Mouse (Mus musculus) C2C12 (cell line): ENCODE measurements at regions not wholly inside any gene's neighbourhood (a gene's known extent, or its start where the extent isn't known, plus 50 kb on each side); places are given as distances from the start of the nearest gene placed in this dataset.

Experiments
- H3K27me3 ChIP-seq: one replicate; pipeline ENCODE4 v1.6.1; 2011; ENCODE audit not compliant: control insufficient read depth, insufficient read depth, insufficient read length
- H3K36me3 ChIP-seq: one replicate; pipeline ENCODE4 v1.6.1; 2011; ENCODE audit not compliant: control insufficient read depth, insufficient read depth
- H3K4me3 ChIP-seq: one replicate; pipeline ENCODE4 v1.5.1; 2011; ENCODE audit warnings: mild to moderate bottlenecking, control low read depth; ENCODE audit not compliant: poor library complexity, insufficient read depth, severe bottlenecking
- H3K79me2 ChIP-seq: one replicate; pipeline ENCODE4 v1.6.1; 2011; ENCODE audit not compliant: control insufficient read depth, insufficient read depth
- H3K79me3 ChIP-seq: one replicate; pipeline ENCODE4 v1.6.1; 2011; ENCODE audit warnings: low read depth, control low read depth
- H3ac ChIP-seq: one replicate; pipeline ENCODE3; 2011; ENCODE audit warnings: low read depth; ENCODE audit not compliant: control insufficient read depth, insufficient read length
- CEBPB ChIP-seq: IDR thresholded peaks from one replicate; pipeline ENCODE4 v1.6.1; 2011; ENCODE audit warnings: low read depth, mild to moderate bottlenecking, control low read depth, moderate library complexity
- CTCF ChIP-seq: IDR thresholded peaks from one replicate; pipeline ENCODE4 v1.5.1; 2011; ENCODE audit not compliant: control insufficient read depth, insufficient read depth, insufficient read length
- FOSL1 ChIP-seq: IDR thresholded peaks from one replicate; pipeline ENCODE4 v1.8.0; 2011; ENCODE audit warnings: mild to moderate bottlenecking, low read length; ENCODE audit not compliant: poor library complexity, insufficient read depth, severe bottlenecking
- MAX ChIP-seq: IDR thresholded peaks from one replicate; pipeline ENCODE4 v1.6.1; 2011; ENCODE audit warnings: mild to moderate bottlenecking, control low read depth
- MYOD1 ChIP-seq: IDR thresholded peaks from one replicate; pipeline ENCODE4 v1.6.1; 2011; ENCODE audit warnings: low read depth; ENCODE audit not compliant: control insufficient read depth, insufficient read length
- MYOG ChIP-seq: IDR thresholded peaks from one replicate; pipeline ENCODE4 v1.6.1; 2011; ENCODE audit not compliant: control insufficient read depth, insufficient read length; ENCODE audit errors: extremely low read depth
- USF1 ChIP-seq: IDR thresholded peaks from one replicate; pipeline ENCODE4 v1.6.1; 2011; ENCODE audit warnings: low read depth, mild to moderate bottlenecking, control low read depth, moderate library complexity

GRCm38 (mm10) chr14:102469326-102469725, 513.1 kb downstream of the Kctd12 start:
- Histone ChIP-seq H3K79me3 (no peaks in the 10 kb centered on the region), H3K79me2 (no peaks in the 10 kb centered on the region), H3ac (no peak overlapping the region), H3K27me3 (no peaks in the 10 kb centered on the region), H3K36me3 (no peaks in the 10 kb centered on the region), H3K4me3 (no peak overlapping the region)
- no peak for TF ChIP-seq CEBPB
- TF ChIP-seq FOSL1: no peak
- no peak for TF ChIP-seq MAX
- TF ChIP-seq MYOG: no peak
- no peak for TF ChIP-seq MYOD1
- TF ChIP-seq USF1: no peak
- no peak for TF ChIP-seq CTCF

- H3K36me3 ChIP-seq: no peaks in the 10 kb centered on the region
- no peaks in the 10 kb centered on the region for H3K27me3 ChIP-seq
- TF ChIP-seq FOSL1 (no peak), MAX (no peak), CTCF (no peak), MYOD1 (no peak), CEBPB (no peak), USF1 (no peak), MYOG (no peak)
- no peak overlapping the region for H3K4me3 ChIP-seq
- H3K79me2 ChIP-seq: no peaks in the 10 kb centered on the region
- no peaks in the 10 kb centered on the region for H3K79me3 ChIP-seq
- no peak overlapping the region for H3ac ChIP-seq
These were observed 521.4 kb downstream of the Kctd12 start for GRCm38 (mm10) chr14:102461001-102461400.

GRCm38 (mm10) chr14:102439738-102440137, 542.7 kb downstream of the Kctd12 start:
- Histone ChIP-seq H3K36me3 (no peaks in the 10 kb centered on the region), H3K4me3 (no peak overlapping the region), H3K79me3 (no peaks in the 10 kb centered on the region), H3ac (no peak overlapping the region), H3K79me2 (no peaks in the 10 kb centered on the region), H3K27me3 (no peaks in the 10 kb centered on the region)
- TF ChIP-seq FOSL1: no peak
- TF ChIP-seq MYOD1: no peak
- no peak for TF ChIP-seq MAX
- no peak for TF ChIP-seq MYOG
- no peak for TF ChIP-seq CEBPB

- no peaks in the 10 kb centered on the region for H3K79me3 ChIP-seq
- no peaks in the 10 kb centered on the region for H3K79me2 ChIP-seq
- H3K36me3 ChIP-seq: no peaks in the 10 kb centered on the region
- H3ac ChIP-seq: no peak overlapping the region
- no peak overlapping the region for H3K4me3 ChIP-seq
- no peak for TF ChIP-seq CEBPB
- no peak for TF ChIP-seq MAX
- TF ChIP-seq FOSL1: no peak
- no peak for TF ChIP-seq CTCF
- no peak for TF ChIP-seq MYOG
- TF ChIP-seq USF1: no peak
- TF ChIP-seq MYOD1: no peak
- no peaks in the 10 kb centered on the region for H3K27me3 ChIP-seq
These were observed 578.9 kb downstream of the Kctd12 start for GRCm38 (mm10) chr14:102403397-102404115.

GRCm38 (mm10) chr14:102402061-102402689, 580.3 kb downstream of the Kctd12 start:
- Histone ChIP-seq H3K79me2 (no peaks in the 10 kb centered on the region), H3K4me3 (no peak overlapping the region), H3K27me3 (no peaks in the 10 kb centered on the region), H3K79me3 (no peaks in the 10 kb centered on the region), H3ac (no peak overlapping the region), H3K36me3 (no peaks in the 10 kb centered on the region)
- no peak for TF ChIP-seq MYOD1
- no peak for TF ChIP-seq USF1
- TF ChIP-seq MYOG: no peak
- TF ChIP-seq CTCF: no peak
- no peak for TF ChIP-seq CEBPB

GRCm38 (mm10) chr14:102396036-102396734, 586.3 kb downstream of the Kctd12 start:
- no peak for TF ChIP-seq MYOG
- no peak for TF ChIP-seq CEBPB
- no peak for TF ChIP-seq USF1
- TF ChIP-seq MYOD1: no peak
- no peak for TF ChIP-seq CTCF
- no peak for TF ChIP-seq MAX
- TF ChIP-seq FOSL1: no peak
- H3K4me3 ChIP-seq: no peak overlapping the region
- no peak overlapping the region for H3ac ChIP-seq
- no peaks in the 10 kb centered on the region for H3K79me3 ChIP-seq
- no peaks in the 10 kb centered on the region for H3K79me2 ChIP-seq
- no peaks in the 10 kb centered on the region for H3K27me3 ChIP-seq
- no peaks in the 10 kb centered on the region for H3K36me3 ChIP-seq
